Mouse (Mus musculus): ENCODE data around the gene Ift122. TPM values are rescaled to one million over a fixed set of nuclear protein-coding genes. Genes with fewer than 3 reads are reported as not detected.
A peak's percentile ranks its signal among the peaks of the same experiment; 100 is the strongest.

Ift122 gene
- total RNA-seq, 2 experiments from 2014 or later = 22.4 to 22.9 TPM

DNA sequence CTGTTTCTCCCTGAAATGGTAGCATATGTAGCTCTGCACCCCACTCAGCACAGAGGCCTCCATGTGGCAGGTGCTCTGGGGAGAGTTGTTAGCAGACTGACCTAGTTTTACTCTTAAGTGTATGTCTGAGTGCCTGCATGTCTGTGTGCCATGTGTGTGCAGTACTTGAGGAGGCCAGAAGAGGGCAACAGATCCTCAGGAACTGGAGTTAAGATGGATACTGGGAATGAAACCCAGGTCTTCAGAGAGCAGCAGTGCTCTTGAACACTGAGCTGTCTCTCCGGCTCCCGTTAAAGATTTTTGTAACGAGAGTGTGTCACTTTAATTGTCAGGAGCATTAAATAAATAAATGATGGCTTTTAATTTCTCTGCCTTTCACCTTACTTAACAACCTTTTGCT lies 35.0 kb downstream of the Ift122 start:
- intact Hi-C loops (cut with DNase I) = no loop called here
- DNase-seq = no peak

- DNase-seq = no peak
- intact Hi-C loops (cut with DNase I) = no loop called here
These were observed 37.3 kb downstream of the Ift122 start for GRCm38 (mm10) chr6:115890601-115891000.

GRCm38 (mm10) chr6:115891061-115891460 lies 37.8 kb downstream of the Ift122 start:
- DNase-seq = no peak
- intact Hi-C loops (cut with DNase I) = no loop called here

GRCm38 (mm10) chr6:115891497-115892061 lies 38.3 kb downstream of the Ift122 start:
- DNase-seq = peak in 1 of 2 experiments; percentile 64
- intact Hi-C loops (cut with DNase I) = no loop called here

- intact Hi-C loops (cut with DNase I) = no loop called here
- DNase-seq = no peak
These were observed 39.1 kb downstream of the Ift122 start for GRCm38 (mm10) chr6:115892363-115892762.

DNA sequence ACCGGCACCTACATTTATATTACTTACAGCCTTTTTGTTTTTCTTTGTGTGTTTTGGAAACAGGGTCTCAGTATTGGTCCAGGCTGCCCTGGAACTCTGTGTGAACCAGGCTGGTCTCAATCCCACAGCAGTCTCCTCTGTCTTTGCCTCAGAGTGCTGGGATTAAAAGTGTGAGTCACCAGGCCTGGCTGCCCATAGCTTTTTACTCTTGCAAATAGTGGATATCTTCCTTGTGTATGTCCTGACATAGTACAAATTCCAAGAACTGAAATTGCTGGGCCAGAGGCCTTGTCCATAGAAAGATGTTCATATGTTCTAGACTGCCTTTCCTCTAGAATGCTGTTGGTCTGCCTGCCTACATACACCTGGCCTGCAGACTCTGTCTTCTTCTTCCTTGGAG lies 43.1 kb downstream of the Ift122 start:
- intact Hi-C loops (cut with DNase I) = loop anchor here (5.0 kb wide), 1 partner anchor 39 kb away; no protein-coding TSS in a partner anchor
- no peak for DNase-seq

- DNase-seq = peak; percentile 60 to 62
- intact Hi-C loops (cut with DNase I) = loop anchor here (5.0 kb wide), 1 partner anchor 40 kb away; no protein-coding TSS in a partner anchor
These were observed 43.8 kb downstream of the Ift122 start for GRCm38 (mm10) chr6:115897117-115897516.

- DNase-seq = no peak
- intact Hi-C loops (cut with DNase I) = loop anchor here (5.0 kb wide), 1 partner anchor 41 kb away; no protein-coding TSS in a partner anchor
These were observed 44.8 kb downstream of the Ift122 start for GRCm38 (mm10) chr6:115897926-115898520.

GRCm38 (mm10) chr6:115901062-115901461 lies 47.8 kb downstream of the Ift122 start:
- intact Hi-C loops (cut with DNase I) = loop anchor here (1.0 to 5.0 kb wide), 4 partner anchors 62 to 226 kb away; partner anchors contain the start of gene Plxnd1
- peak; percentile 87 to 89 for DNase-seq

DNA sequence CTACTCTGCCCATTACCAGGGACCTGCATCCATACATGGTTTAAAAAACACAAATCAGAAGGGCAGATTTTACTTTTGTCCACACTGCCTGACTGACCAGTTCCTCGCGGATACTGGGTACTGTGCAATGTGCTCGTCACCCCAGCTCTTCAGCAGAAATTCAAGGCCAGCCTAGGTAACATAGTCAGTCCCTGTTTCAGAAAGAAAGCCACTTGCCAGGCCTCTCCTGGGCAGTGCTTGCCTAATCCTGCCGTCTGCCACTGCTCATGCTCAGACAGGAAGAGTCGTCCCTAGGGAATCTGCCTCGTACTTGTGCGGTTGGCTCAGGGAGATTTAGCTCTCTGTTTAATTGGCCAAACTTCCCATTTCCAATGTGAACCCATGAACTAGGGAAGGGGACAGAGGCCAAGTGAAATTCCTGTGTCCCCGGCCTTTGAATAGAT lies 48.2 kb downstream of the Ift122 start:
- intact Hi-C loops (cut with DNase I) = loop anchor here (1.0 to 5.0 kb wide), 4 partner anchors 61 to 226 kb away; partner anchors contain the start of gene Plxnd1
- DNase-seq = peak; percentile 63 to 70

DNA sequence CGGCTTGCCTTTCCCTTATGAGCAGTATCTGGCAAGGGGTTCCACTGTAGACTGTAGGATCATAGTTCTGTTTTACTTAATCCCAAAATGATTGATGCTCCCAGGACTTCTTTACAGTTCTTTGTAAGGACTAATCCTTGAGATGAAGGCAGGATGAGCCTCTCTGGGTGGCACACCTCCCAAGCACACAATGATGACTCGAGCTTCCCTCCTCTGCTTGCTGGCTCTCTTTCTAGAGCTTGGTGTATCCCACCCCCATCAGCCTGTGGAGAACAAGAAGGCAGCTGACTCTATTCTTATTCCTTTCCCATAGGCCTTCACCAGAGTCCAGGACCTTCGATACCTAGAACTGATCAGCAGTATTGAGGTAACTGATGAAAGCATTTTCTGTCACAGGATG lies 49.3 kb downstream of the Ift122 start:
- intact Hi-C loops (cut with DNase I) = loop anchor here (5.0 kb wide), 1 partner anchor 225 kb away; no protein-coding TSS in a partner anchor

DNA sequence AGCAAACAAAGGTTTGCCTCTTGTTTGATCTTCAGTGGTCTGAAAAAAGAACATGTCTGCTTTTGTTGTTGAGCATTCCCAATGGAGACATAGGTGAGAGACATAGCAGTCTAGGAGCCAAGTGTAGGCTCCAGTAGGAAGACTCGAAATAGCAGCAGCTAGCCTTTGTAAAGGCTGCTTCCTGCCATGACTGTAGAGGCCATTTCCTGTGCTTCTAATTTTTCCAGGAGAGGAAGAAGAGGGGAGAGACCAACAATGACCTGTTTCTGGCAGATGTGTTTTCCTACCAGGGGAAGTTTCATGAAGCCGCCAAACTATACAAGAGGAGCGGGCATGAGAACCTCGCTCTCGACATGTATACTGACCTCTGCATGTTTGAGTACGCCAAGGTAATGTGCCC lies 52.3 kb downstream of the Ift122 start:
- no peak for DNase-seq

More for the DNA sequence above, 49.3 kb downstream of the Ift122 start:
- DNase-seq = no peak

DNA sequence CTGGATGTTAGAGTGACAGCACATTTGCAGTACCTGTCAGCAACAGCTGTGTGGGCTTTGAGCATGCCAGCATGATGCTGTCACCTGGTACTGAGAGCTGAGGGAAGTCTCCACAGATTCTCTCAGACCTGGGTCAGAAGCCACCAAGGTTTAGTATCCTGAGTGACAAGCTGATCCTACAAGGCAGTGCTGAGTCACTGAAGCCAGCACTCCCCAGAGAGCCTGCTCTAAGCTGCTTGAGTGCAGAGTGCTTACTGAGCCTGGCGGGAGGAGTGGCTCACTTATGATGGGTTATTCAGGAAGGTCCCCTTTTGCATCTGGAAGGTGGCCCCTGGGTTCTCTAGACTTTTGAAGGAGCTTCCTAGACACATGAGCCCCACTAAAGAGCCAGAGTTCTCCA lies 53.2 kb downstream of the Ift122 start:
- intact Hi-C loops (cut with DNase I) = no loop called here
- no peak for DNase-seq

More for the DNA sequence above, 52.3 kb downstream of the Ift122 start:
- intact Hi-C loops (cut with DNase I) = no loop called here

GRCm38 (mm10) chr6:115906871-115907270 lies 53.6 kb downstream of the Ift122 start:
- no peak for DNase-seq
- intact Hi-C loops (cut with DNase I) = no loop called here

- no peak for DNase-seq
These were observed 55.2 kb downstream of the Ift122 start for GRCm38 (mm10) chr6:115908421-115908982.

GRCm38 (mm10) chr6:115909052-115909451 lies 55.8 kb downstream of the Ift122 start:
- intact Hi-C loops (cut with DNase I) = no loop called here

More at GRCm38 (mm10) chr6:115908421-115908982, 55.2 kb downstream of the Ift122 start:
- intact Hi-C loops (cut with DNase I) = no loop called here

GRCm38 (mm10) chr6:115909940-115910339 lies 56.7 kb downstream of the Ift122 start:
- intact Hi-C loops (cut with DNase I) = no loop called here
- DNase-seq = peak; percentile 81

More at GRCm38 (mm10) chr6:115909052-115909451, 55.8 kb downstream of the Ift122 start:
- DNase-seq = no peak

GRCm38 (mm10) chr6:115911763-115912162 lies 58.5 kb downstream of the Ift122 start:
- no peak for DNase-seq
- intact Hi-C loops (cut with DNase I) = no loop called here

- DNase-seq = no peak
- intact Hi-C loops (cut with DNase I) = no loop called here
These were observed 60.2 kb downstream of the Ift122 start for GRCm38 (mm10) chr6:115913482-115913881.

GRCm38 (mm10) chr6:115914511-115915202 lies 61.4 kb downstream of the Ift122 start:
- no peak for DNase-seq
- intact Hi-C loops (cut with DNase I) = loop anchor here (2.0 kb wide), 1 partner anchor 42 kb away; no protein-coding TSS in a partner anchor

Measured in heart, postnatal 10 days (tissue).